Mouse (Mus musculus) thymus, adult 18-20 months (tissue): Measurements from ENCODE around the gene Oxnad1.

Experiments
- DNase-seq, 2 experiments: peaks; one replicate each; pipeline ENCODE4 v3.0.0; 2022; ENCODE audit warnings: mixed read lengths in 2 of 2

The Oxnad1 gene

DNA sequence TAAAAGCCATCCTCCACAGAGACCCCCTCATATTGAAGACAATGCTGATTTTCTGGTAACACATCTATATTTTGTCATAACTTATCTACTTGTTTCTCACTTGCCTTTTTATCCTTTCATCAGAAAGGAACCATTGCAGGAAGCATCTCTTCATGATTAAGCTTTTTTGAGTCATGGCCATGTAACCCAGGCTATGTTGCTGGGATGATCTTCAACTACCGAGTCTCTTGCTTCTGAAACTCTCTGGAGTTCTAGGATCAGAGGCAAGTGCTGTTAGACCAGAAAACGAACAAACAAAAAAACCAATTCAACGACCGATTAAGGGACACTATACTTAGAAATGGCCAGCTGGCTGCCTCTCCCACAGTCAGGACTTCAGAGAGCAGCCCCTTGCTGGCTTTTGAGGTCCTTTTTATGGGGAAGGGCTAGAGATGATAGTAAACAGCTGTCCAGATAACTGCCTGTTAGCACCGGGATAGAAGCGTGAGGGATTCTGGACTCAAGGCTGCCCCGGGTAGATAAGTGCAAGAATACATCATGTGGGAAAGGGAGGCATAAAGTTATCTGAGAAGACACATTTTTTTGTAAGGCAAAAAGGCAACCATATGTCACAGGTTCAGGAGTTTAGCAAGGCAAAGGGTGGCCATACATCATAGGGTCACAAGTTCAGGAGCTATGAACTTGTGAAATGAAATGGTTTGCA, 60.8 kb downstream of the Oxnad1 start:
- no peak for DNase-seq

- no peak for DNase-seq
Measured at GRCm38 (mm10) chr14:32146578-32146977, 61.4 kb downstream of the Oxnad1 start.

DNA sequence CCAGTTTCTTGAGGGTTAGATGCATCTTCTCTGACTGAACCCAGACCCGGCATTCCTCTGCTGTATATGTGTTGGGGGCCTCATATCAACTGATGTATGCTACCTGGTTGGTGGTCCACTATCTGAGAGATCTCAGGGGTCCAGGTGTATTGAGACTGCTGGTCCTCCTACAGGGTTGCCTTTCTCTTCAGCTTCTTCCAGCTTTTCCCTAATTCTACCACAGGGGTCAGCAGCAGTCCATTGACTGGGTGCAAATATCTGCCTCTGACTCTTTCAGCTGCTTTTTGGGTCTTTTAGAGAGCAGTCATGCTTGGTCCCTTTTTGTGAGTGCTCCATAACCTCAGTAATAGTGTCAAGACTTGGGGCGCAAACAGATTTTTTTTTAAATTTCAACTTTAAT, 65.7 kb downstream of the Oxnad1 start:
- DNase-seq = no peak

DNA sequence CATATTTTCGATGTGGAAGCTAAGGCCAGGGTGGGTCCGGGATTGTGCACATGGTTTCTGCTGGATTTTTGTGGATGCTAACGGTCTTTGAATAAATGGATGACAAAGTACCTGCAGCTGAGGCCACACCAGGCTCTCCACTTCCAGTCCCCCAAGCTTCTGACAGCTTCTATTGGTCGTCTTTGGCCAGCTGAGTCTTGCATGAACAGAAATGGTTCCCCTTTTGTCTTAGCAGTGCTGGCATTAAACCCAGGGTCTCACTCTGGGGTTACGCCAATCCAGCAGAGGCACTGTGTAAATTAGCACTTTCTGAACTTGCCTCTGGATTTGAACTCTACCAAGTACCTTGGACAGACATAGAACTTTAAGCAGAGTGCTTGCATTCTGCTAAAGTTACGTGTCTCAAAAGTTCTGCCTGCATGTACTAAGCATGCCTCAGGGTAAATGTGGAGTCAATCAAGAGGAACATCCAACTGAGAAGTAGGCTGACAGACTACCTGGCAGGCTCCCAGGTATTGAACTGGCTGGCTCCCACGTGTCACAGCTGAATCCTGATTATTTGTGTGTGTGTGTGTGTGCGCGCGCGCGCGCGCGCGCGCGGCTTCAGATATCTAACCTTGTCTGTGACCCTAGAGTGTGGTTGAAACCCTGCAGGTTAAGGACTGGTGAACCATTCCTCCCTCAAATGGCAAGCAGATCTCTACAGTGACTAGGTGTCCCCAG, 67.2 kb downstream of the Oxnad1 start:
- no peak for DNase-seq
